Comparison of ENCODE assay signal across 27 mouse cellular contexts in genomic region chr9:27809741-27810140, GRCm38 (mm10). TPM values are rescaled to one million over a fixed set of nuclear protein-coding genes. Genes with fewer than 3 reads are reported as not detected.
DNase-seq lines count a peak whose midpoint lies in the region; ATAC-seq lines count a peak whose summit lies in the region.
"Had no signal": no experiment of that assay in that cellular context is flagged by ENCODE, and none has a peak within 500 bp of the region (broad histone marks: within the 10 kb centered on the region; RNA-seq: fewer than 3 reads in every experiment).

No protein-coding gene starts in this region.

- no peak overlapping the region for H3K4me3 ChIP-seq in hindbrain, embryonic 12.5 days
- H3K4me3 ChIP-seq in midbrain, embryonic 15.5 days, result no peak overlapping the region
- H3K4me3 ChIP-seq: forebrain, embryonic 10.5 days; heart, embryonic 12.5 days; limb, embryonic 12.5 days; myocyte; neural tube, embryonic 13.5 days had no signal

- ATAC-seq in hindbrain, embryonic 12.5 days (ENCODE audit: low FRiP score), result no peak
- ATAC-seq in midbrain, embryonic 15.5 days (replicated peaks), result no peak
- ATAC-seq: CD4-positive, CD25-positive, alpha-beta regulatory T cell, adult 4 months; intestine, postnatal 0 days; liver, postnatal 0 days; lung, postnatal 0 days; midbrain, embryonic 16.5 days had no signal

- no peaks in the 10 kb centered on the region for H3K9me3 ChIP-seq in hindbrain, embryonic 12.5 days (replicated peaks)
- no peaks in the 10 kb centered on the region for H3K9me3 ChIP-seq in midbrain, embryonic 15.5 days
- H3K9me3 ChIP-seq: forebrain, embryonic 10.5 days; heart, embryonic 12.5 days; limb, embryonic 12.5 days; neural tube, embryonic 13.5 days had no signal

- 95% methylated on average over 8 of the region's 8 CpGs for WGBS in hindbrain, embryonic 12.5 days
- 94% methylated on average over 8 of the region's 8 CpGs for WGBS in midbrain, embryonic 15.5 days

- H3K27ac ChIP-seq in hindbrain, embryonic 12.5 days, result no peak overlapping the region
- H3K27ac ChIP-seq in midbrain, embryonic 15.5 days, result no peak overlapping the region
- H3K27ac ChIP-seq: forebrain, embryonic 10.5 days; kidney, postnatal 0 days; limb, embryonic 12.5 days; macrophage; neural tube, embryonic 13.5 days had no signal

- no peak overlapping the region for H3K4me2 ChIP-seq in hindbrain, embryonic 12.5 days (replicated peaks)
- H3K4me2 ChIP-seq in midbrain, embryonic 15.5 days, result no peak overlapping the region
- H3K4me2 ChIP-seq: heart, embryonic 12.5 days; limb, embryonic 12.5 days; liver, embryonic 11.5 days; neural tube, embryonic 13.5 days had no signal

- no peak overlapping the region for H3K9ac ChIP-seq in hindbrain, embryonic 12.5 days
- no peak overlapping the region for H3K9ac ChIP-seq in midbrain, embryonic 15.5 days
- H3K9ac ChIP-seq: heart, embryonic 12.5 days; limb, embryonic 12.5 days; liver, postnatal 0 days; neural tube, embryonic 13.5 days had no signal

- no peaks in the 10 kb centered on the region for H3K36me3 ChIP-seq in hindbrain, embryonic 12.5 days
- no peaks in the 10 kb centered on the region for H3K36me3 ChIP-seq in midbrain, embryonic 15.5 days (replicated peaks)
- H3K36me3 ChIP-seq: forebrain, embryonic 10.5 days; heart, embryonic 12.5 days; limb, embryonic 12.5 days; neural tube, embryonic 13.5 days had no signal

- DNase-seq in heart, adult 11 months, result peak; percentile 55
- no peak for DNase-seq in heart, postnatal 14 days
- peak; percentile 72 for DNase-seq in right cerebral cortex, adult 18-20 months
- DNase-seq in right cerebral cortex, postnatal 14 days, result no peak
- peak; percentile 25 to 39 for DNase-seq in left cerebral cortex, postnatal 14 days (ENCODE audit: low spot score in 2 of 2)
- DNase-seq: adrenal gland, postnatal 25 days; cerebellum, adult 9-11 months; gastrocnemius, postnatal 10 days; heart, adult 18-20 months; heart, postnatal 10 days; liver, postnatal 0 days; retina, postnatal 1 day; spleen, adult 18-20 months had no signal

- intact Hi-C loops in heart, postnatal 14 days (cut with DNase I), result no loop called here
- intact Hi-C loops in left cerebral cortex, postnatal 14 days (cut with DNase I), result no loop called here

- H3K4me1 ChIP-seq in hindbrain, embryonic 12.5 days, result no peaks in the 10 kb centered on the region
- no peaks in the 10 kb centered on the region for H3K4me1 ChIP-seq in midbrain, embryonic 15.5 days
- H3K4me1 ChIP-seq: forebrain, embryonic 10.5 days; heart, embryonic 12.5 days; limb, embryonic 12.5 days; neural tube, embryonic 13.5 days had no signal

- no peaks in the 10 kb centered on the region for H3K27me3 ChIP-seq in hindbrain, embryonic 12.5 days
- no peaks in the 10 kb centered on the region for H3K27me3 ChIP-seq in midbrain, embryonic 15.5 days (replicated peaks)
- H3K27me3 ChIP-seq: heart, embryonic 12.5 days; neural tube, embryonic 13.5 days had no signal

RNA-seq across cellular contexts. Expression of gene Opcml, which starts 19.2 kb away (rescaled TPM):
- 1 to 10 TPM; 1.0 to 1.1 TPM for total RNA-seq in heart, postnatal 14 days (2021)
- 100 to 1,000 TPM; 365 to 394 TPM for total RNA-seq in left cerebral cortex, postnatal 14 days (2021)
- polyA plus RNA-seq in hindbrain, embryonic 12.5 days (2016; fragmentation: Nextera tagmentation; extraction: Ambion mirVana), result 10.6 and 10.8 TPM in 2 replicates
- 49.3 and 58.4 TPM in 2 replicates for polyA plus RNA-seq in midbrain, embryonic 15.5 days (2015; fragmentation: Nextera tagmentation; extraction: Ambion mirVana)
- polyA plus RNA-seq: CD4-positive, CD25-positive, alpha-beta regulatory T cell, adult 4 months; macrophage; myocyte had no signal

Comparison
In these comparisons a context has a peak if more than half of its experiments do, and no peak if none do; other contexts are left out.
1. DNase-seq: peak in heart, adult 11 months (single experiment), right cerebral cortex, adult 18-20 months (single experiment) and left cerebral cortex, postnatal 14 days (2 of 2); none in heart, postnatal 14 days (0 of 2) and right cerebral cortex, postnatal 14 days (single experiment).
2. RNA of gene Opcml, which starts 19.2 kb away (total RNA-seq): 365 to 394 TPM in left cerebral cortex, postnatal 14 days; 1.0 to 1.1 TPM in heart, postnatal 14 days; every median in the first group is over 100 times any median in the second.